Mouse (Mus musculus) 416B (cell line): ENCODE measurements around the gene Prss41.
"Not testable (repeated sequence)": the region's sequence is repeated elsewhere in the genome, so short reads cannot be mapped to it uniquely, and the experiment has no call there.

ENCODE experiments used
- DNase-seq: peaks from one replicate; pipeline ENCODE4 v3.0.0; 2011; ENCODE audit warnings: low read depth

Prss41 gene

DNA sequence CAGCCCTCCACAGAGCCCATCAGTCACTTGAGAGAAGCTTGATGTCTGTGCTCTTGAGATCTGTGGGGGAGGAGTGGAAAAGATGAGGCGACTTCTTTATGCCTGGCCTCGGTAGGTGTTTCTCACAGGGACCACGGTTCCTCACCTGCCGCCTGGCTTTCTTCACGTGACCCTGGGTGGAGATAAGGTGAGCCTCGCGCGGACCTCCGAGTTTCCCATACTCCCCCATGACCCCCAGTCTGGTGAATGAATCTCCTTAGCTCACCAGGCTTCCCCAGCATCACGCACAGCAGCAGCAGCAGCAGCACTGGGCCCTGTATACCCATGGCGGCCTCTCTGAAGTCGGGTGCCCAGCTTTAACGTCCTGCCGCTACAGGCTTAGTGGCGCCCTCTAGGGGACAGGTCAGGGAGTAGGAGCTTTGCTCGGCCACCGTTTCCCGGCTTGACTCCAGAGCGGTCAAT lies at the start of gene Prss41, which contains the start of gene Prss32:
Gene Prss41 (minus strand): TSS at position 361 of the 462 bp plus-strand sequence.
Gene Prss32 (plus strand): TSS at position 44 of the 462 bp plus-strand sequence.
- DNase-seq, result peak; percentile 63

DNA sequence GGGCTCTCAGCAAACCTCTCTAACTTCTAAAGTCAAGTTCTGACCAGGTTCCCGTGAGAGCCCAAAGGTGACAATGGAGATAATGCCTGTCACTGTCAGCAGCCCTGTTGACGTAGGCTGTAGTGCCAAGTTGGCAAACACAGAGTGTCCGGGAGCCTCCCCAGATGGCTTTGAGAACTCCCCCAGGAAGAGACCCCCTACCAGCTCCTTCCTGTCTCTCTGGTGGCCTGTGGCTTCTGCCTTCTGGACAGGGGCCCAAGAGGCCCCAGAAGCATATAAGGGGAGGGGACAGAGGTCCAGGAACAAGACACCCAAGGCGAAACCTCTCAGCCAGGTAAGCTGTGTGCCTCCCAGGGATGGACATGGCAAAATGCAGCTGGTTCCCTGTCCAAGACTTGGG lies 36.6 kb upstream of the Prss41 start, which contains the start of the genes Dcpp1 and Dcpp2:
Gene Dcpp1 (plus strand): TSS at position 301 of the 400 bp plus-strand sequence.
Gene Dcpp2 (plus strand): TSS at position 305 of the 400 bp plus-strand sequence.
- not testable (repeated sequence) for DNase-seq

DNA sequence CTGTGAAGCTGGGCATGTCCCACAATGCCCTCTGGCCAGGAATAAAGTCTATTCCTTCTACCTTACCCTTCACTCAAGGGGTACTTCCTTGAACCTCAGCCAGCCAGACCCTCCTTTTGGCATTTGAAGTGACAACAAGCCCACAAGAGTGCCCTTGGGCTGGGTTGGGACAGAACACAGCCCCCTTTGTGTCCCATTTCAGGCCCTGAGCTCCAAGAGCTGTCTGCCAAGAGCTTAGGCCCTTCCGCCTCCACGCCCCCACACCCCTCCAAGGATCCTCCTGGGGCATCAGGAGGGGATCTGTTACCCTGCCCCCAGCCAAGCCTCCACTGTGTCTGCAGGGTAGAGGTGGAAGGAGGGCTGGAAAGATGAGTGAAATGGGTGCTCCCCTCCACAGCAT lies 33.2 kb upstream of the Prss41 start:
- DNase-seq, result no peak

DNA sequence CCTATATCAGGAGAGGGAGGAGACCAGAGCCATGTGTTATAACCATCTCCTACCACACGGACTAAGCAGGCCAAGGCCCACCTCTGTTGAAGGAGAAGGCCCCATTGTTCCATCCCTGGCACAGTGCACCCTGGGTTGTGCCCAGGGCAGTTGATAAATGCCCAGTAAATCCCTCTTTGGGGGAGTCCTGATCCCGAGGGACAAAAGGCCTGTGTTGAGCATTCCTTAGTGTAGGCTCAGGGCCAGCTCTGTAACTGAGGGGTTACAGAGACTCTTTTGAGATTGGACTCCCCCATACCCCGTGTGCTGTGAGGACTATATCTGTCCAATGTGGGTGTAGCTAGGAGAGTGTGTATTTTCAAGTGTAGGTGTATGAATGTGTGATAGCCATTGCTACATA lies 32.8 kb upstream of the Prss41 start:
- no peak for DNase-seq

DNA sequence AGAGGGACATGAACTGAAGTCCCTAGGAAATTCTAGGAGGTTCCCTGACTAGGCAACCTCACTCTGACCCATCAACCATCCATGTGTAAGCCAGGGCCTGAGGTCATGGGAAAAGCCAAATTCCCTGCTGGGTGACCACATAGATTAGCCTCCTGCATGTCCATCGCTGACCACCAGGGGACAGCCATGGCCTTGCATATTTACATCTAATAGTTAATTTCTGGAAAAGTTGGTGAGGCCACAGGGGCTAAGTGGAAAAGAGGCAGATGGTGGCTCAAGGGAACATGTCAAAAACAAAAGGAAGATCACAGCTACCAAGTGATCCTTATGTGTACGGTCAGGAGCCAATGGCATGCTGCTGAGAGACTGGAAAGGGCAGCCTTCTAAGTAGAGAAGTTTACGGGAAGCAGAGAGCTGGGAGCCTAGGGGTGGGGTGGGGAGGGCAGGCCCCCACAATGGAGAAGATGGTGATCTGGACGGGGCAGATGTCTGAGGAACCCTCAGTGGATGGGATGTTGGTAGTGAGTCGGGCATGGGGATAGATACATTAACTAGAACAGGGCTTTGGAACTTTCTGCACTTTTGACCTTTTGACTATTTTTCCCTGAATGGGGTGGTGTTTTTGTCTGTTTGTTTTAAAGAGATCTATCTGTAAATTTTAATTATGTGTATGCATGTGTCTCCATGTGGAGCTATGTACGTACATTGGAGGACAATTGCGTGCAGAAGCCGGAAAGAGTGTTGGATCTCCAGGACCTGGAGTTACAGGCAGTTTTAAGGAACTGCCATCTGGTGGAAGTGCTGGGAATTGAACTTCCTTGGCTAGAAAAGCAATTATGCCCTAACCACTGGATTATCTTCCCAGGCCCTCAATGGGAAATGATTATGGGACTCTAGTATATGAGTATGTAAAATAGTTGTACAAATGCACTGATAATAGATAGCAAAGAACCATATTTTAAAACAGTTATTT lies 30.2 kb upstream of the Prss41 start:
- DNase-seq, result peak; percentile 65

DNA sequence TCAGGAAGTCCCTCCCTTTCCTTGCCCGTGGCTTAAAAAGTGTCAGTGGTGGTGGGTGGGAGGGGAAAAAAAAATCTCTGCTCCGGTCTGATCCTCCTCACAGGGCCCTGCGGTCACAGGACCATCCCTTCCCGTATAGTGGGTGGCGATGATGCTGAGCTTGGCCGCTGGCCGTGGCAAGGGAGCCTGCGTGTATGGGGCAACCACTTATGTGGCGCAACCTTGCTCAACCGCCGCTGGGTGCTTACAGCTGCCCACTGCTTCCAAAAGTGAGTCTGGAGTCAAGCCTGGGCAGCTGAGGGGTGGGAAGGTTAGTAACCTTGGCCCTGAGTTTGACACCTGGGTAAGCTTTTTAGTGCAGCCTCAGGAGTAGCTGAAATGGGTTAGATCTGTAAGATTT lies 24.5 kb upstream of the Prss41 start:
- DNase-seq, result peak; percentile 45

DNA sequence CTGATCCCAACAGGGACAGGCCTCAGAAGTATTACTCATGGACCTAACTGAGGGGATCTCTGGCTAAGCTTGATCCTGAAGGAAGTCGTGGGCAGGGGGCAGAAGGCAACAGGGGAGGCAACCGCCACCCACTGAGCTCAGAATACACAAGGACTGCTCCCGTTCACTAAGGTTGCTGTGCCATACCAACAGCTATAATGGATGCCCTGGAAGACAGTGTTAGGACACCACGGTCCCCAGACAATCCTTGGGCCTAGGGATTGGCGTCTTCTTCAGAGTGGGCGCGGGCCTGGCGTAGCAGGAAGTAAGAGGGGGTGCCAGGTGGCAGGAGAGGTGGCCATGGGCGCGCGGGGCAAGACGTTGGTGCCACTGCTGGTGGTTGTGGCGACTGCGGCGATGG lies 23.8 kb upstream of the Prss41 start, which contains the start of gene Prss21:
Gene Prss21 (plus strand): TSS at position 301 of the 400 bp plus-strand sequence.
- no peak for DNase-seq

DNA sequence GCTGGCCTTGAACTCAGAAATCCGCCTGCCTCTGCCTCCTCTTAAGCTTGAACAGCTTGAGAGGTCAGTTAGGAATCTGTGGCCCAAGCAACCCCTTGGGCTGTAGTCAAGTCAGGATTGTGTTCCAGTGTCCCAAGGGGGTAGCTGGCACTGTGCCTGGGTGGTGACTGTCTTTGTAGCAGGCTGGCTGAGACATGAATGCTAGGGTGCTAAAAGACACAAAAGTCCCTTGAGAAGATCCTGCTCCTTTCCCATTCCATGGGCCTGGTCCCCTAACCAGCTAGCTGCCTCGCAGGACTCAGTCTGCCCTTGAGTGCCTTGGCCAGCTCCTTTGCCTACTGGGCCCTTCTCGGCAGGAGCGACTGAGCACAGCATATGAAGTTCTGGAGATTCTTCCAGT lies 19.0 kb upstream of the Prss41 start:
- no peak for DNase-seq

DNA sequence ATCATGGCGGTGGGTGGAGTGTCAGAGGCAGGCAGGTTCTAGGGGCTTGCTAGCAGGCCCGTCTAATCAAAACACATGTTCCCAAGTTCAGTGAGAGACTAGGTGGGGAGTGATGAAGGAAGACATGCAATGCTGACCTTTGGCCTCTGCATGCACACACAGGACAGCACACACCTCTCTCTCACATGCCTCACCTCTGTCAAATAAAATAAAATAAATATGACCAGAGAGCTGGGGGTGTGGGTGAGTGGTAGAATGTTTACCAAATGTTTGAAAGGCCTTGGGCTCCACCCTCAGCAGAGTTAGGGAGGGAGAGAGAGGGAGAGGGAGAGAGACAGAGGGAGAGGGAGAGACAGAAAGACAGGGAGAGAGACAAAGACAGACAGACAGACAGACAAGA lies 13.9 kb upstream of the Prss41 start:
- DNase-seq, result no peak

DNA sequence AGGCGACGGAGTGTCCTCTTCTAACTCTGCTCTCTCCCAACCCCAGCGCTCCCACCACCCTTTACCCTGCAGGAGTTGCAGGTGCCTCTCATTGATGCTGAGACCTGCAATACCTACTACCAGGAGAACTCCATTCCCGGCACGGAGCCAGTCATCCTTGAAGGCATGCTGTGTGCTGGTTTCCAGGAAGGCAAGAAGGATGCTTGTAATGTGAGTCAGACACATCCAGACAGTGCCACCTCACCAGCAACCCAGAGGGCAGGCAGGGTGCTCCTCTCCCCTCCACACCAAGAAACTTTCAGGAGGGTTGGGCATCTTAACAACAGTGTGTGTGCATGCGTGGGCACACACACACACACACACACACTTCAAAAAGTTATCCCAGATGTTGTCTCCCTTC lies 13.2 kb upstream of the Prss41 start:
- DNase-seq, result no peak

DNA sequence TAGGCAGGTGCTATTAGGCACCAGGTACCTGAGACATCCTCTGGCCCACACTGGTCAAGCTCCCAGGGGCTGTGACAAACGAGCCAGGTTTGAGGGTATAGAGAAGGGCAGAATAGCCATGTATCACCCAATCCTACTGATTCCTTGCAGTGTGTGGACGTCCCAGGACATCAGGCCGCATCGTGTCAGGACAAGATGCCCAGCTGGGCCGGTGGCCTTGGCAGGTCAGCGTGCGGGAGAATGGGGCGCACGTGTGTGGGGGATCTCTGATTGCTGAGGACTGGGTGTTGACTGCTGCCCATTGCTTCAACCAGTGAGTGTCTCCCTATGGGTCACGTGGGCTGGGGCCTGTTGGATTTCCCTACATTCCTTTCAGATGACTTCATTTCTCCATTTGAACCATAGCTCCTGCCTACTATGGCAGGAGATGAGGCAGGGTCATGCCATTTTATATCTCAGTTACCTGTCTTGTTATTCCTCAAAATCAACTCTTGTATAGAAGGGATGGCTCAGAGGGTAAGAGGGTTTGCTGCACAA lies 10.3 kb upstream of the Prss41 start:
- no peak for DNase-seq

DNA sequence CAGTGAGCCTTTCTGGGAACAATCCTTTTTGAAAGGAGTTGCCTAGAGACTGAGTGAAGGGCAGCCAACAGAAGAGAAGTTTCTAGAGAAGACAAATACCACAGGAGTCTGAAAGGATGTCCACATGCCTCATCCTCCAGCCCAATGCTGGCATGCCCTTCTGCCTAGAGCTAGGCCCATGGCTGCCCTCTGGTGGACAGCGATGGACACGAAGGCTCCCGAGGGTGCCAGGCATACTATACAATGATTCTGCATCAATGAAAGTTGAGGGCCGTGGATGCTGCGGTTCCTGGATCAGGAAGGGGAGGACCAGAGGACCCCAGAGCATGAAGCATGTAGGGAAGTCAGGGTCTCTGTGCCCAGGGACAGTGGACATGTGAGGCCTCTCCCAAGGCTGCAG lies 9.3 kb upstream of the Prss41 start:
- peak; percentile 76 for DNase-seq

DNA sequence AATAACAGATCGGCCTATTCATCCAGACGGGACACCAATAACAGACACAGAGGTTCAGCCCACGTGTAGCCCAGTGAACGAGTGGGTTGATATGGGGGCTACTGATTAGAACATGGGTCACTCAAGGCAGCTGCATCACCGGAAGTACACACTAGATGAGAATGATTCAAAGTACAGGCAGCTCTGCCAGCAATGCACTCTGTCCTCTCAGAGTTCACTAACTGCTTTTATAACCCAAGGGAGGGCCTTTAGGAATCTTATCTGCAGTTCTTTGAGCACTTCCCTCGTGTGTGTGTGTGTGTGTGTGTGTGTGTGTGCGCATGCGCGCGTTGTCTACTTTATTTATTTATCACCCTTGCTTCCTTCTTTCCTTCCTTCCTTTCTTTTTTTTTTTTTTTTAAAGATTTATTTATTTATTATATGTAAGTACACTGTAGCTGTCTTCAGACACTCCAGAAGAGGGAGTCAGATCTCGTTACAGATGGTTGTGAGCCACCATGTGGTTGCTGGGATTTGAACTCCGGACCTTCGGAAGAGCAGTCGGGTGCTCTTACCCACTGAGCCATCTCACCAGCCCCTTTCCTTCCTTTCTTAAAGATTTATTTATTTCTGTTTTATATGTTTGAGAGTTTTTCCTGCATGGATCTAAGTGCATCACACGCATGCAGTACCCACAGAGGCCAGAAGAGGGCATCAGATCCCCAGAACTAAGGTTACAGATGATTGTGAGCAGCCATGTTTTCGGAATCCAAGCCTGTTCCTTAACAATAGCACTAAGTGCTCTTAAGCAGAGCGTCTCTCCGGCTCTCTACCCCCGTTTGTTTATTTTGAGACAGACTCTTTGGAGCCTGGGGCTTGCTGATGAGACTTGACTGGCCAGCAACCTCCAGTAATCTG lies 7.1 kb upstream of the Prss41 start:
- peak; percentile 75 for DNase-seq

DNA sequence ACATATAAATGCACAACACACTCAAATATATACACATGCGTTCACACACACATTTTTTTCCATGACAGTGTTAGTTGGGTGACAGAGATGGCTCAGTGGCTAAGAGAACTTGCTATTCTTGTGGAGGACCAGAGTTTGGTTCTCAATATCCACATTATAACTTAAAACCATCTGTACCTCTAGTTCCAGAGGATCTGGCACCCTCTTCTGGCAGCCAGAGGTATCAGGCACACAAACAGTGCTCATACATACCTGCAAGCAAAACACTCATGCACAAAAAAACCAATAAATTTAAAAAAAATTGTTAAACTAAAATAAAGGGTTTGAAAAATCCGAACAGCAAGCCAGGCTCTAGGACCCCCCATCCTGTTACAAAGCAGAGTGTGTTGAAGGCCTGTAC lies 6.1 kb upstream of the Prss41 start:
- DNase-seq, result peak; percentile 46

DNA sequence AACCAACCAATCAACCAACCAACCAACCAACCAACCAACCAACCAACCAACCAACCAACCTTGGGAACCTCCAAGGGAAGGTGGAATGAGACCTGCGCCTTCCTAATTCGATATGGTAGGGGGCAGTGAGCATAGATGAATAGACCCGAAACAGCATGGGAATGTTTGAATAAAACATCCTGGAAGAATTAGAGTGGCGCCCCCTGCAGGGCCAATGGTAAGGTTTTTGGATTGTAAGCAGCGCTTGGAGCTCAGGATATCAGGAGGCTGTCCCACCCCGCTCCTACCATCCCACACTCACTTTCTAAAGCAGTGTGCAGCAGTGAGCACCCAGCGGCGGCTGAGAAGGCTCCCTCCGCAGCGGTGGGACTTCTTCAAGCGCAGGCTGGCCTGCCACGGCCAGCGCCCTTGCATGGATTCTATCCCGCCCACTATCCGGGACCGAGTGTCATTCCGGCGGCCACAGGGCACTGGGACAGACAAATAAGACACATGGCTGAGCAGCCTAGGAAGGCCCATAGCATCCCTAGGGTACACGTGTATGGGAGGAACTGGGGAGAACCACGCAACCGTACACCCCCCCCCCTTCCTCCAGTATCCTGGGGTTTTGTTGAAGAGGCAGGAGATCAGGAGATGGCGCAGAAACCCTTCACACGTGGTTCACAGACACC lies 696 bp downstream of the Prss41 start:
- DNase-seq, result no peak

DNA sequence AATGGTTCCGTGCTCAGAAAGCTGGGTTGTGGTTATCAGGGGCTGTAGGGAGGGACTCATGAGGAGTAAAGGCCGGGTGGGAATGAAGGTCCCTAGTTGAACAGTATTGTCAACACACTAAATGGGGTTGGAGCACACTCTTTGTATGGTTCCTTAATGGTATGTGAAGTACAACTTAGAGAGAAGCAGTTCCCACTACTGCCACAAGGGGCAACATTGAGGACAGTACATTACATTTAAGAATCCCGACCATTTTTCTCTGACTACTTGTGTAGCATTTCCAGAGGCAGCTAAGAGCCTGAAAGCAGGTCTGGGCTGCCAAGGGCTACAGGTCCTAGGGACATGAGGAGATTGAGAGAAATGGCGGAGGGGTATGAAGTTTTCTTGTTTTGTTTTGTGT lies 2.8 kb downstream of the Prss41 start:
- peak; percentile 80 for DNase-seq

DNA sequence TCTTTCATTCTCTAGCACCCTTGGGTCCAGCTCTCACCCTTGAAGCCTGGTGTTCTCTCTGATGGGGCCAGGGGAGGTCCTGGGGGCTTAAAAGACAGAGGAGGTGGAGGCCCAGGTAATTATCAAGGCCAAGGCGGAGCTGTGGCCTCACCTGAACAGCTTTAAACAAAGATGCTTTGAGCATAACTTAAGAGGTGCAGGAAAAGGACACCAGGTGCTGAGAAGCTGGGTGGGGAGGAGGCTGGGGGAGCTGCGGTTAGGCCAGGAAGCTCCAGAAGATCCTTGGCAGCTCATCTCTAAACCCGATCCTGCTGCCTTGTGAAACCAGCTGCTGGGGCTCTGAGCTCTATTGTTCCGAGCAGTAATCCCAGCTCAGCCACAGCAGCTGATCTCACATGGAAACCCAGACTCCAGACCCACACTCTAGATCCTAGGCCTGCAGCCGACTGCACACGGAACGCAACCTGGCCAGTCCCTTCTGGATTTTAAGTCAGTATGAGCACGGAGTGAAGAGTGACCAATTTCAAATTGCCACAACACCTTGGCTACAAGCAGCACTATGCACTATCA lies 7.9 kb downstream of the Prss41 start, which contains the start of gene Prss33:
Gene Prss33 (minus strand): TSS at position 51 of the 570 bp plus-strand sequence.
- DNase-seq, result no peak

DNA sequence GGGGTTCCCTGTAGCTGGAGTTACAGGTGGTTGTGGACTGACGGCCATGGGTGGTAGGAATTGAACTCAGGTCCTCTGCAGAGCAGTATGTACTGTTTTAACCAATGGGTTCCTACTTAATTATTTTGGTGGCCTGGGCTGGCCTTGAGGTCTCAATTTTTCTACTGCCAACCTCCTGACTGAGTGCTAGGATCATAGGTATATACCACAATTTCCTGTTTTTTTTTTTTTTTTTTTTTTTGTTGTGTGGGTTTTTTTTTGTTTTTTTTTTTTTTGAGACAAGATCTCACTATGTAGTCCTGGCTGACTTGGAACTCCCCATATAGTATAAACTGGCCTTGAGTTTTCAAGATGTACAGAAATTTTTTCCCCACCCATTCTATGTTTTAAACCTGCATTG lies 12.8 kb downstream of the Prss41 start:
- DNase-seq, result no peak

DNA sequence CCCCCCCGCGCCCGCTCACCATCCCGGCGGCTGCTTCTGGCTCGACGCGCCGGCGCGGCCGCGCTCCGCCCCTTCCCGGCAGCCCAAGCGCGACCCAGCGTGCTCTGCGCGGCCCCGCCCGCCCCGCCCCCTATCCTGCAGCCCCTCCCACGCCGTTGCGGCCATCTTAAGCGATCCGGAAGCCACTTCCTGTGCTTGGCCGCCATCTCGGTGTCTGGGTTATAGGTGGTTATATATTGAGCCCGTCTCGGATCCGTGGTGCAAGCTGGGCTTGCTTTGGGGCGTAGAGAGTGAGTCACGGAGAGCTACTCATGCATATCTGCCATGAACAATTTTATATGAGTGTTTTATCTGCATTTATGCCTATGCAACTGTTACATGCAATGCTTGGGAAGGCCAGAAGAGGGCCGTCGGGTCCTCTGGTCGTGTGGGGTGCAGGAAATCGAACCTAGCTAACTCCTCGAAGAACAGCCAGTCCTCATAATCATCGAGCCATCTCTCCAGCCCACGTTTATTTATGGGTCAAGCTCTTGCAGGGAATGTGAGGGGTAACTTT lies 14.8 kb downstream of the Prss41 start, which contains the start of gene Elob:
Gene Elob (minus strand): TSS at position 73 of the 556 bp plus-strand sequence.
- DNase-seq, result peak; percentile 95

DNA sequence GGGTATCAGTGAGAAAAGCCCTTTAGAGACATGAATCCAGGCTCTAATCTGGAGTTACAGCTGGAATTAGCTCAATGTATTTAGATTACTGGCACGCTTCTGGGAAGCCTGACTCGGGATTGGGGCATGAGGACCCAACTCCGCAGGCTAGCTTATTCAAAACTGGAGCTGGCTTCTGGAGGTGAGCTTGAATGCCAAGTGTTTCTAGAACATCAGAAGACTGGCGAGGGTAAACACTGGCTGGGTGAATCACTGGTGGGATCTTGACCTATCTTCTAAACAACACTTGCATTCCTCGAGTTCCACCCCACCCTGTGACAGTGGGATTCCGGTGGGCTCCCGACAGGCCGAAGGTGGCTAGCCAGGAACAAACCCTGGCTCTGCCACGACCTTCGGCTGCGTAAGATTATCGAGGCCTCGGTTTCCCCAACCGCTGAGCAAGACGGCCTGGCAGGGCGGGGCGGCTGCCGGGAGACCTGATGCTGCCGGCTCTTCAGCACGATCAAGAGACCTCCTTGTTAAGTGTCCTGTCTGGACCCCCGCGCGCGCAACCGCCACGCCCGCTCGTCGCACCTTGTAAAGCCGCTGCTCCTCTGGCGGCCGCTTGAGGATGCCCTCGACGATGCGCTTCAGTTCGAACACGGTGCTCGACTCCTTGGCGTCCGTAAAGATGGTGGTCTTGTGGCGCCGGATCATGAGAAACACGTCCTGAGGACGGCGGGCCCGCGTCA lies 15.5 kb downstream of the Prss41 start:
- DNase-seq, result peak; percentile 53
